Mouse (Mus musculus) cerebellum, adult 2 months (tissue): Measurements from ENCODE around the gene Kcnh1. TPM values are rescaled to one million over a fixed set of nuclear protein-coding genes. Genes with fewer than 3 reads are reported as not detected.
A peak's percentile ranks its signal among the peaks of the same experiment; 100 is the strongest.

Experiments
- DNase-seq, 2 experiments: peaks; one replicate each; pipeline ENCODE4 v3.0.0; 2021
- H3K27ac ChIP-seq: fragments of 200-500 bp; 2 replicates; pipeline ENCODE4 v1.5.1; 2012; ENCODE audit warnings: low read length, control low read depth, inconsistent platforms; ENCODE audit not compliant: insufficient read depth
- H3K27me3 ChIP-seq: fragments of 200-500 bp; 2 replicates; pipeline ENCODE4 v1.6.1; 2012; ENCODE audit warnings: inconsistent platforms, mild to moderate bottlenecking, low read length, moderate library complexity; ENCODE audit not compliant: control insufficient read depth, insufficient read depth
- H3K4me1 ChIP-seq: fragments of 200-500 bp; 2 replicates; pipeline ENCODE4 v1.6.1; 2011; ENCODE audit warnings: low read length; ENCODE audit not compliant: control insufficient read depth, insufficient read depth
- H3K4me3 ChIP-seq: fragments of 200-500 bp; replicated peaks from 2 replicates; pipeline ENCODE3; 2011; ENCODE audit warnings: mild to moderate bottlenecking, low read depth, low read length, control low read depth; ENCODE audit not compliant: insufficient read depth
- CTCF ChIP-seq: fragments of 200-500 bp; IDR thresholded peaks from 2 replicates; pipeline ENCODE4 v1.5.1; 2011; ENCODE audit warnings: low read depth, mild to moderate bottlenecking, control low read depth, low read length, moderate library complexity, borderline replicate concordance; ENCODE audit not compliant: insufficient read depth
- POLR2A ChIP-seq: fragments of 200-500 bp; IDR thresholded peaks from 2 replicates; pipeline ENCODE4 v1.6.1; 2011; ENCODE audit warnings: low read length, control low read depth, borderline replicate concordance; ENCODE audit not compliant: insufficient read depth
- WGBS: fragments of 180-500 bp; shearing (Covaris S2); methylation state at CpG from one replicate; pipeline ENCODE4 v1.1.7; 2018; 5-methylcytosine and 5-hydroxymethylcytosine counted together
- polyA plus RNA-seq: library from polyadenylated mRNA; depleted of rRNA; stranded (reverse); fragments of >200 nt; gene quantifications from 2 replicates; pipeline ENCODE4 v1.2.3, GENCODE M21; 2012

The Kcnh1 gene
- polyA plus RNA-seq, 1 experiment = 18.6 TPM

DNA sequence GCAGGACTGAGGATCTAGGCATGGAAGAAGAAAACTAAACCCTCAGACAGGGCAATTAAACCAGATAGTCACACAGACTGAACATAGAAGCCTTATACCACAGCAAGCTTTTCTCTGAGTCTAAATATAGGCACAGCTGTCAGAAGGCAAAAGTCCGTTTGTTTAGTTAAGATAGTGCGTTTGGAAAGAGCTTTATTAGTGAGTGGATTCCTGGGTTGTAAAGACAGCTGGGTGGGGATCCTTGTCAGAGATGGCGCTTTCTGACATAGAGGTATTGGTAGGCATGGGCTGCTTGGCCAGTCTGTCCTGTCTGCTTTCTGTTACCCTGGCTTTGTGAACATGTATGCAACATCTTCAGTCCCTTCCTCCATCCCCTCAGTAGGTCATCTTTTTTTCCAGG, 266.5 kb downstream of the Kcnh1 start:
- Histone ChIP-seq H3K27ac (no peak overlapping the region), H3K4me3 (no peak overlapping the region), H3K27me3 (no peaks in the 10 kb centered on the region), H3K4me1 (peaks cover 23% of the 10 kb centered on the region)
- WGBS = 77% methylated on average over 3 of the region's 3 CpGs
- DNase-seq = no peak
- no peak for TF ChIP-seq CTCF

- WGBS = 36% methylated on average over 6 of the region's 6 CpGs
- H3K27ac ChIP-seq = no peak overlapping the region
These were observed 267.1 kb downstream of the Kcnh1 start for GRCm38 (mm10) chr1:192457526-192458206.

GRCm38 (mm10) chr1:192463732-192464131, 273.2 kb downstream of the Kcnh1 start:
- no peak overlapping the region for H3K4me3 ChIP-seq
- no peaks in the 10 kb centered on the region for H3K27me3 ChIP-seq
- TF ChIP-seq POLR2A = no peak
- no peak for TF ChIP-seq CTCF
- no peak overlapping the region for H3K27ac ChIP-seq
- peaks cover 3% of the 10 kb centered on the region; the same call in 1 of the 2 replicates for H3K4me1 ChIP-seq
- WGBS = 80% methylated on average over 4 of the region's 4 CpGs
- no peak for DNase-seq

More at GRCm38 (mm10) chr1:192457526-192458206, 267.1 kb downstream of the Kcnh1 start:
- peak; percentile 12; the same call in 1 of the 2 replicates for TF ChIP-seq CTCF
- TF ChIP-seq POLR2A = no peak
- H3K27me3 ChIP-seq = no peaks in the 10 kb centered on the region
- no peak overlapping the region for H3K4me3 ChIP-seq
- H3K4me1 ChIP-seq = peaks cover 23% of the 10 kb centered on the region
- DNase-seq = peak; percentile 46 to 68

DNA sequence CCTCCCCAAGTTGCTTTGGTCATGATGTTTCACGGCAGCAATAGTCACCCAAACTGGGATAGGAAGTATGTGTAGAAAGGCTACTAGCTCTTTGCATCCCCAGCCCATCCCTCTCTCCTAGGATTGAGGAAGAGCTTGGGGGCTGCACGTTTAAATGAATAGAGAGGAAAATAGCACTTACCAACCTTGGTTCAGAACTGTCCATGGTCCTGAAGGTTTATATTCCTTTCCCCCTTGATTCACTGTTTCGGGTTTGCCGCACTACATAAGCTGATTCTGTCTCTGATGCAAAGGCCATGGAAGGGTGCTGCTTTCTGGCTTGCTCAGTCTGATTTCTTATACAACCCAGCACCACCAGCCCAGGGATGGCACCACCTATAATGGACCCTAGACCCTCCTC, 281.8 kb downstream of the Kcnh1 start:
- 74% methylated on average over 4 of the region's 4 CpGs for WGBS
- H3K27ac ChIP-seq = no peak overlapping the region
- no peak for TF ChIP-seq CTCF
- no peak for TF ChIP-seq POLR2A
- peaks cover 4% of the 10 kb centered on the region; the same call in 1 of the 2 replicates for H3K4me1 ChIP-seq
- no peak for DNase-seq
- no peaks in the 10 kb centered on the region for H3K27me3 ChIP-seq
- no peak overlapping the region for H3K4me3 ChIP-seq

DNA sequence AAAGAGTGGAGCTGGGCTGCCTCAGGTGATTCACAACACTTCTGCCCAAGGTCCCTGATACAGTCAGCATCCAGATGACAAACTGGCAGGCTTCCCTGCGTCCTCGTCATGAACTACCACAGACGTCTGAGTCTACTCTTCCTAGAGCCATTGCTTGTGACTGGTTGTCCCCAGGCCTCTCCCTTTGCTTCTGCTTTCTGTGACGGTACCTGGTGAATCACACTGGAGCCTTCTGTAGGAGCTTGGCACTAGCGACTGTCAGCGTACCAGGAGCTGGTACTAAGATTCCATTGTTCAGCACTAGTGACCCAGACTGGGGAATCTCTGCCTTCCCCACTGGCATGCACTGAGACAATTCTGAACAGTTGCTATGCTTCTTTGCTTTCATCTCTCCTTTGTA, 282.6 kb downstream of the Kcnh1 start:
- TF ChIP-seq CTCF = no peak
- TF ChIP-seq POLR2A = no peak
- H3K4me1 ChIP-seq = peaks cover 4% of the 10 kb centered on the region; the same call in 1 of the 2 replicates
- H3K27ac ChIP-seq = no peak overlapping the region
- DNase-seq = no peak
- H3K27me3 ChIP-seq = no peaks in the 10 kb centered on the region
- H3K4me3 ChIP-seq = no peak overlapping the region
- 54% methylated on average over 6 of the region's 6 CpGs for WGBS

- H3K27ac ChIP-seq = no peak overlapping the region
- no peak for DNase-seq
- H3K4me3 ChIP-seq = no peak overlapping the region
- no peaks in the 10 kb centered on the region for H3K27me3 ChIP-seq
- 54% methylated on average over 7 of the region's 7 CpGs for WGBS
- no peak for TF ChIP-seq POLR2A
- TF ChIP-seq CTCF = no peak
- H3K4me1 ChIP-seq = peaks cover 7% of the 10 kb centered on the region; the same call in 1 of the 2 replicates
These were observed 286.1 kb downstream of the Kcnh1 start for GRCm38 (mm10) chr1:192476704-192477103.

- Histone ChIP-seq H3K4me3 (no peak overlapping the region), H3K27ac (no peak overlapping the region), H3K27me3 (no peaks in the 10 kb centered on the region), H3K4me1 (peaks cover 10% of the 10 kb centered on the region; the same call in 1 of the 2 replicates)
- WGBS = 79% methylated on average over 6 of the region's 6 CpGs
- TF ChIP-seq CTCF = no peak
- no peak for TF ChIP-seq POLR2A
- DNase-seq = no peak
These were observed 287.0 kb downstream of the Kcnh1 start for GRCm38 (mm10) chr1:192477556-192477955.

DNA sequence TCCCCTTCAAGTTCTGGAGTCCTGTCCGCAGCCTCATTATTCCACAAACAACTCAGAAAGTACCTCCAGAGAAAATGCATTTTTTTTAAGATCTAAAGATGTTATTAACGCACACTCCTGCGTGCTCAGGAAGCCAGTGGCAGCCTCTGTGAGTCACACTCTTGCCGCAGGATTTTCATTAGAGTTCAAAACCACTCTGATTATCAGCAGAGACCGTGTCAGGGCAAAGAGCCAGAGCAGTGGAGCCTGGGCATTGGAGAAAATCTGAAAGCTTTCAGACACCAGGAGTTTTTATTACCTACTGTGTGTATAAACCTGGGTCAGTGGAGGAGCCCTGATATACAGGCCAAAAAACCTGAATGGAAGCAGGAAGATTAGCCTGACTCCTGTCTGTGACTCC, 287.6 kb downstream of the Kcnh1 start:
- H3K4me3 ChIP-seq = no peak overlapping the region
- DNase-seq = no peak
- 73% methylated on average over 5 of the region's 5 CpGs for WGBS
- no peak overlapping the region for H3K27ac ChIP-seq
- no peaks in the 10 kb centered on the region for H3K27me3 ChIP-seq
- no peak for TF ChIP-seq CTCF
- no peak for TF ChIP-seq POLR2A
- H3K4me1 ChIP-seq = peaks cover 6% of the 10 kb centered on the region; the same call in 1 of the 2 replicates
